Mouse (Mus musculus) MEL (cell line): ENCODE measurements at regions not wholly inside any gene's neighbourhood (a gene's known extent, or its start where the extent isn't known, plus 50 kb on each side); places are given as distances from the start of the nearest gene placed in this dataset.

Experiments
- DNase-seq: peaks from one replicate; pipeline ENCODE4 v3.0.0; 2011; ENCODE audit warnings: low read depth, low spot score
- H3K27ac ChIP-seq: 2 replicates; pipeline ENCODE4 v1.5.1; 2012; ENCODE audit warnings: low read depth, mild to moderate bottlenecking, control low read depth, low read length, moderate library complexity; ENCODE audit not compliant: control insufficient read depth
- H3K27me3 ChIP-seq, 2 experiments: fragments of 150-350 bp in 1 of 2; sonication (generic) in 1 of 2; 2 replicates each; pipeline ENCODE4 v1.6.1; 2012; ENCODE audit warnings: low read length in 2 of 2, mild to moderate bottlenecking in 2 of 2, improper control_type of control experiment in 1 of 2, moderate library complexity in 1 of 2; ENCODE audit not compliant: insufficient read depth in 2 of 2, control insufficient read depth in 1 of 2
- H3K36me3 ChIP-seq, 2 experiments: 2 replicates each; pipeline ENCODE4 v1.6.1; 2012 to 2014; ENCODE audit warnings: low read length in 2 of 2, improper control_type of control experiment in 1 of 2, inconsistent platforms in 1 of 2, mild to moderate bottlenecking in 1 of 2; ENCODE audit not compliant: insufficient read depth in 2 of 2, control insufficient read depth in 1 of 2
- H3K4me1 ChIP-seq, 2 experiments: fragments of 150-350 bp in 1 of 2; sonication (generic) in 1 of 2; 2 replicates each; pipeline ENCODE4 v1.6.1; 2012; ENCODE audit warnings: low read length in 2 of 2, improper control_type of control experiment in 1 of 2, mild to moderate bottlenecking in 1 of 2; ENCODE audit not compliant: insufficient read depth in 2 of 2, control insufficient read depth in 1 of 2
- H3K4me3 ChIP-seq, 2 experiments: fragments of 150-350 bp in 1 of 2; sonication (generic) in 1 of 2; 2 replicates each; pipeline ENCODE4 v1.5.1; 2012; ENCODE audit warnings: low read depth in 2 of 2, low read length in 2 of 2, mild to moderate bottlenecking in 2 of 2, moderate library complexity in 2 of 2, control low read depth in 1 of 2, improper control_type of control experiment in 1 of 2; ENCODE audit not compliant: control insufficient read depth in 1 of 2, insufficient read depth in 1 of 2
- H3K79me2 ChIP-seq: 2 replicates; pipeline ENCODE4 v1.6.1; 2012; ENCODE audit warnings: mild to moderate bottlenecking, low read length, moderate library complexity; ENCODE audit not compliant: control insufficient read depth, poor library complexity, insufficient read depth
- H3K9ac ChIP-seq: 2 replicates; pipeline ENCODE4 v1.6.1; 2012; ENCODE audit warnings: low read depth, mild to moderate bottlenecking, control low read depth, low read length, moderate library complexity; ENCODE audit not compliant: control insufficient read depth, poor library complexity, severe bottlenecking
- H3K9me3 ChIP-seq: fragments of 150-350 bp; sonication (generic); replicated peaks from 2 replicates; pipeline ENCODE4 v1.6.1; 2012; ENCODE audit warnings: mild to moderate bottlenecking, low read length, improper control_type of control experiment, moderate library complexity; ENCODE audit not compliant: insufficient read depth
- BHLHE40 ChIP-seq: IDR thresholded peaks from 2 replicates; pipeline ENCODE4 v1.6.1; 2012; ENCODE audit warnings: low read depth, mild to moderate bottlenecking, inconsistent platforms, low read length, improper control_type of control experiment, borderline replicate concordance
- CHD1 ChIP-seq: IDR thresholded peaks from 2 replicates; pipeline ENCODE4 v1.6.1; 2012; ENCODE audit warnings: low read depth, mild to moderate bottlenecking, inconsistent platforms, low read length, improper control_type of control experiment
- EP300 ChIP-seq, 2 experiments: IDR thresholded peaks; 2 replicates each; pipeline ENCODE4 v1.6.1; 2011; ENCODE audit warnings: improper control_type of control experiment in 2 of 2, low read length in 2 of 2, low read depth in 1 of 2, mild to moderate bottlenecking in 1 of 2
- ETS1 ChIP-seq: IDR thresholded peaks from 2 replicates; pipeline ENCODE4 v1.6.1; 2012; ENCODE audit warnings: low read depth, mild to moderate bottlenecking, inconsistent platforms, low read length, improper control_type of control experiment, moderate library complexity
- HCFC1 ChIP-seq: IDR thresholded peaks from 2 replicates; pipeline ENCODE4 v1.6.1; 2012; ENCODE audit warnings: low read depth, mild to moderate bottlenecking, inconsistent platforms, low read length, improper control_type of control experiment, moderate library complexity
- JUND ChIP-seq: IDR thresholded peaks from 2 replicates; pipeline ENCODE4 v1.6.1; 2011; ENCODE audit warnings: low read depth, mild to moderate bottlenecking, improper control_type of control experiment, low read length
- MXI1 ChIP-seq: IDR thresholded peaks from 2 replicates; pipeline ENCODE4 v1.6.1; 2011; ENCODE audit warnings: mild to moderate bottlenecking, low read depth, low read length, improper control_type of control experiment
- MYB ChIP-seq: IDR thresholded peaks from 2 replicates; pipeline ENCODE4 v1.6.1; 2011; ENCODE audit warnings: mild to moderate bottlenecking, low read depth, low read length, improper control_type of control experiment
- MYC ChIP-seq: IDR thresholded peaks from 2 replicates; pipeline ENCODE4 v1.6.1; 2011; ENCODE audit warnings: low read depth, mild to moderate bottlenecking, low read length, improper control_type of control experiment, moderate library complexity
- POLR2A ChIP-seq, 2 experiments: IDR thresholded peaks; 2 replicates each; pipeline ENCODE4 v1.6.1; 2011 to 2012; ENCODE audit warnings: low read length in 2 of 2, mild to moderate bottlenecking in 2 of 2, control low read depth in 1 of 2, improper control_type of control experiment in 1 of 2, low read depth in 1 of 2, moderate library complexity in 1 of 2; ENCODE audit not compliant: control insufficient read depth in 1 of 2, insufficient read depth in 1 of 2, poor library complexity in 1 of 2
- POLR2AphosphoS2 ChIP-seq: IDR thresholded peaks from 2 replicates; pipeline ENCODE4 v1.6.1; 2011; ENCODE audit warnings: low read length, improper control_type of control experiment
- RCOR1 ChIP-seq: IDR thresholded peaks from 2 replicates; pipeline ENCODE4 v1.6.1; 2012; ENCODE audit warnings: low read depth, mild to moderate bottlenecking, inconsistent platforms, low read length, improper control_type of control experiment
- SIN3A ChIP-seq: IDR thresholded peaks from 2 replicates; pipeline ENCODE4 v1.6.1; 2012; ENCODE audit warnings: low read length, improper control_type of control experiment, inconsistent platforms
- TBP ChIP-seq: IDR thresholded peaks from 2 replicates; pipeline ENCODE4 v1.8.0; 2011; ENCODE audit warnings: low read depth, low read length, improper control_type of control experiment
- UBTF ChIP-seq: IDR thresholded peaks from 2 replicates; pipeline ENCODE4 v1.6.1; 2012; ENCODE audit warnings: low read depth, mild to moderate bottlenecking, inconsistent platforms, low read length, improper control_type of control experiment, moderate library complexity, borderline replicate concordance; ENCODE audit not compliant: insufficient read depth
- USF2 ChIP-seq, 2 experiments: IDR thresholded peaks; 2 replicates each; pipeline ENCODE4 v1.6.1; 2011 to 2012; ENCODE audit warnings: improper control_type of control experiment in 2 of 2, low read length in 2 of 2, borderline replicate concordance in 1 of 2, inconsistent platforms in 1 of 2, low read depth in 1 of 2, mild to moderate bottlenecking in 1 of 2; ENCODE audit not compliant: insufficient read depth in 1 of 2
- ZKSCAN1 ChIP-seq: IDR thresholded peaks from 2 replicates; pipeline ENCODE4 v1.6.1; 2012; ENCODE audit warnings: low read depth, mild to moderate bottlenecking, inconsistent platforms, low read length, improper control_type of control experiment, moderate library complexity
- ZMIZ1 ChIP-seq: IDR thresholded peaks from 2 replicates; pipeline ENCODE4 v1.6.1; 2012; ENCODE audit warnings: low read depth, mild to moderate bottlenecking, inconsistent platforms, low read length, improper control_type of control experiment, moderate library complexity

GRCm38 (mm10) chr15:85677381-85677780, 57.4 kb upstream of the Ppara start:
- peaks cover 86% of the 10 kb centered on the region for H3K79me2 ChIP-seq
- no peaks in the 10 kb centered on the region for H3K9me3 ChIP-seq
- no peak for TF ChIP-seq POLR2AphosphoS2
- TF ChIP-seq, all 39 proteins: peak for 0
- Histone ChIP-seq H3K9ac (no peak overlapping the region), H3K4me3 (no peak overlapping the region), H3K27me3 (no peaks in the 10 kb centered on the region), H3K27ac (no peak overlapping the region), H3K4me1 (peaks cover 2 to 9% of the 10 kb centered on the region in 2 experiments; a peak in 3 of 4 replicates), H3K36me3 (peaks cover 13 to 15% of the 10 kb centered on the region in 2 experiments)
- DNase-seq = no peak

- Histone ChIP-seq H3K27me3 (no peaks in the 10 kb centered on the region), H3K4me1 (peaks cover 2 to 9% of the 10 kb centered on the region in 2 experiments; a peak in 3 of 4 replicates), H3K9me3 (no peaks in the 10 kb centered on the region), H3K27ac (no peak overlapping the region), H3K4me3 (no peak overlapping the region)
- TF ChIP-seq CHD1 (no peak), USF2 (IDR thresholded peaks at IDR 0.05; ENCODE audit: borderline replicate concordance in 1 of 2, insufficient read depth in 1 of 2, low read depth in 1 of 2, low read length in 2 of 2) (no peak), ZKSCAN1 (no peak), POLR2A (IDR thresholded peaks at IDR 0.05; ENCODE audit: control insufficient read depth in 1 of 2, insufficient read depth in 1 of 2, low read depth in 1 of 2, low read length in 2 of 2, poor library complexity in 1 of 2) (no peak), EP300 (IDR thresholded peaks at IDR 0.05; ENCODE audit: low read depth in 1 of 2, low read length in 2 of 2) (no peak), RCOR1 (no peak), HCFC1 (no peak), MXI1 (no peak), SIN3A (no peak), JUND (no peak), TBP (no peak), BHLHE40 (no peak), ETS1 (no peak), MYB (no peak), MYC (no peak), ZMIZ1 (no peak), UBTF (no peak)
- TF ChIP-seq, all 39 proteins: peak for 0
- DNase-seq = no peak
- H3K9ac ChIP-seq = no peak overlapping the region
- H3K79me2 ChIP-seq = peaks cover 82% of the 10 kb centered on the region
- H3K36me3 ChIP-seq = peaks cover 13 to 15% of the 10 kb centered on the region in 2 experiments
These were observed 56.9 kb upstream of the Ppara start for GRCm38 (mm10) chr15:85677855-85678254.
